Mouse (Mus musculus): ENCODE measurements at regions not wholly inside any gene's neighbourhood (a gene's known extent, or its start where the extent isn't known, plus 50 kb on each side); places are given as distances from the start of the nearest gene placed in this dataset.

- no peak for DNase-seq (ENCODE audit: low spot score in 2 of 2)
These were observed 288.4 kb upstream of the Atp5g3 start for GRCm38 (mm10) chr2:74199550-74199949.

GRCm38 (mm10) chr2:74187963-74188790 is 277.1 kb upstream of the Atp5g3 start:
- DNase-seq (ENCODE audit: low spot score in 2 of 2) = no peak

- DNase-seq (ENCODE audit: low spot score in 2 of 2) = no peak
These were observed 267.0 kb upstream of the Atp5g3 start for GRCm38 (mm10) chr2:74178106-74178505.

- no peak for DNase-seq (ENCODE audit: low spot score in 2 of 2)
These were observed 257.8 kb upstream of the Atp5g3 start for GRCm38 (mm10) chr2:74168776-74169570.

GRCm38 (mm10) chr2:74168307-74168706 is 257.2 kb upstream of the Atp5g3 start:
- no peak for DNase-seq (ENCODE audit: low spot score in 2 of 2)

- no peak for DNase-seq (ENCODE audit: low spot score in 2 of 2)
These were observed 242.9 kb upstream of the Atp5g3 start for GRCm38 (mm10) chr2:74154062-74154461.

GRCm38 (mm10) chr2:74153247-74153850 is 242.2 kb upstream of the Atp5g3 start:
- DNase-seq (ENCODE audit: low spot score in 2 of 2) = no peak

GRCm38 (mm10) chr2:74152534-74153246 is 241.6 kb upstream of the Atp5g3 start:
- no peak for DNase-seq (ENCODE audit: low spot score in 2 of 2)

GRCm38 (mm10) chr2:74147193-74147592 is 236.1 kb upstream of the Atp5g3 start:
- no peak for DNase-seq (ENCODE audit: low spot score in 2 of 2)

- peak; percentile 58 to 62 for DNase-seq (ENCODE audit: low spot score in 2 of 2)
These were observed 225.5 kb upstream of the Atp5g3 start for GRCm38 (mm10) chr2:74136624-74137003.

GRCm38 (mm10) chr2:74135963-74136623 is 225.0 kb upstream of the Atp5g3 start:
- no peak for DNase-seq (ENCODE audit: low spot score in 2 of 2)

GRCm38 (mm10) chr2:74130141-74130588 is 219.0 kb upstream of the Atp5g3 start:
- no peak for DNase-seq (ENCODE audit: low spot score in 2 of 2)

- DNase-seq (ENCODE audit: low spot score in 2 of 2) = no peak
These were observed 217.8 kb upstream of the Atp5g3 start for GRCm38 (mm10) chr2:74128782-74129538.

- no peak for DNase-seq (ENCODE audit: low spot score in 2 of 2)
These were observed 216.0 kb upstream of the Atp5g3 start for GRCm38 (mm10) chr2:74127136-74127535.

- no peak for DNase-seq (ENCODE audit: low spot score in 2 of 2)
These were observed 213.1 kb upstream of the Atp5g3 start for GRCm38 (mm10) chr2:74124252-74124651.

GRCm38 (mm10) chr2:74123360-74124074 is 212.4 kb upstream of the Atp5g3 start:
- DNase-seq (ENCODE audit: low spot score in 2 of 2) = no peak

GRCm38 (mm10) chr2:74122937-74123336 is 211.8 kb upstream of the Atp5g3 start:
- DNase-seq (ENCODE audit: low spot score in 2 of 2) = no peak

- no peak for DNase-seq (ENCODE audit: low spot score in 2 of 2)
These were observed 208.9 kb upstream of the Atp5g3 start for GRCm38 (mm10) chr2:74120051-74120450.

All from left cerebral cortex, adult 18-20 months (tissue).